Mouse (Mus musculus) mature B cell (primary cell): ENCODE measurements around the gene Dmrt2.

ENCODE experiments used
- in situ Hi-C: fragments of 300-500 bp; cut with MboI; formaldehyde crosslinking; loops from 2 replicates; pipeline ENCODE4 v1.14.3; 2019

The Dmrt2 gene

DNA sequence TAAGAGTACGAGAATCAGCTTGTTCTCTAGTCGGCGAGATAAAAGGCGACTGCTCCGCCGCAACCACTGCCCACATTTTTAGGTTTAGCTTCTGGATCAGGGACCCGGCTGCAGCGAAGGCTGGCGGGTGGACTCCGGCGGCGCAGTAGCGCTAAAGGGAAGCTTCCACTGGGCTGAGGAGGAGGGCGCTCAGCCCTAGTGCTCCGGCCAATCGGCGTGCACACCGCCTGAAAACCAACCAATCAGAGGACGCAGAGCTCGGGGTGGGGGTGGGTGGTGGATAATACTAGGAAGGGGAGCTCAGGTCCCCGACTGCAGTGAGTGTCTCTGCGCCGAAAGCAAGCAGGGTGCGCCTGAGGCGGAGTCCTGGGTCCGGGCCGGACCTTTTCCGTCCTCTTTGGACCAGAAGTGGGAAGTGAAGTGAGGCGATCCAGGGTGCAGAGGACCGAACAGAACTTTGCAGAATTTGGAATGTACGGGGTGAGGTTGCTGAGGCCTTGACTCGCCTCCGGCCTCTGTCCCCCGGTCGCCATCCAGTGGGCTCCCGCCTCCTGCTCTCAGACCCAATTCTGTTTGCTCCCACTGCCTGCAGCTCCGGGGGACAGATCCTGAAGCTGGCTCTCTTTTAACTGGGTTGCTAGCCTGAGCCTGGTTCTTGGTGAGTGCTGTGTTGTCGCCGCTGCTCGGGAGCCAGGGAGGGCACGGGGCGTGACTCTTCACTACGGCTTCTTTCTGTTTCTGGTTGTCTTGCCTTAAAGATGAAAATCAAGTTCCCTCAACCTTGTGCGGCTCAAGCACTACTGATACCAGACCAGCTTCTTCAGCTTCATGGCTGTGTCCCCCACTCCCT, at the start of gene Dmrt2:
Gene Dmrt2 (plus strand): TSS at position 311 of the 850 bp plus-strand sequence.
- in situ Hi-C loops, result no loop called here

GRCm38 (mm10) chr19:25628490-25628889, 43.7 kb upstream of the Dmrt2 start:
- in situ Hi-C loops, result no loop called here

GRCm38 (mm10) chr19:25635119-25635518, 37.1 kb upstream of the Dmrt2 start:
- in situ Hi-C loops, result no loop called here

- in situ Hi-C loops, result no loop called here
Observed at GRCm38 (mm10) chr19:25635622-25636244, 36.5 kb upstream of the Dmrt2 start.

DNA sequence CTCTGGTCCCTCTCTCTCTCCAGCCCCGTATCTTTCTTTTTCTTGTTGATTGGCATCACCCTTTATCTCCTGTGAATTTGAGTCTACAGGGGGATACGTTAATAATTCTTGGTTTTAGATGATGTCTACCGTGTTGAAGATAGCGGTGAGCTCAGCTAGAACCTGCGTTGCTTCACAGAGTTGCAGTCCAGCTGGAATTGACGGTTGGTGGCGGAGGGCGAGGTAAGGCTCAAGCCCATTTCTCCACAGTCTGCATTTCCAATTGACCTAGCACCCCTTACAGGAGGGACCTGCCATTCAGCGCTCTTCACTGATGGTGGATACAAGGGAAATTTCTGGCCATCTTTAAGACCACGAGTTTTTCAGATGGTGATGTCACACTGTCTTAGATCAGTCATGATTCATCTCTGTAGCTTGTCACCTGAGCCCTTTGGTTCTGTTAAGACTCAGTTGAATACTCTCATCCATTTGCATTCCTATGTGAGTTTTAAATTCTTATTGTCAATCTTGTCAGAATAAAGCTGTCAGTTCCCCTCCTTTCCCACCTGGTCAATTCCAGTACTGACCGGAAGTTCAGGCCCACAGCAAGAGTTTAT, 33.3 kb upstream of the Dmrt2 start:
- in situ Hi-C loops, result no loop called here

DNA sequence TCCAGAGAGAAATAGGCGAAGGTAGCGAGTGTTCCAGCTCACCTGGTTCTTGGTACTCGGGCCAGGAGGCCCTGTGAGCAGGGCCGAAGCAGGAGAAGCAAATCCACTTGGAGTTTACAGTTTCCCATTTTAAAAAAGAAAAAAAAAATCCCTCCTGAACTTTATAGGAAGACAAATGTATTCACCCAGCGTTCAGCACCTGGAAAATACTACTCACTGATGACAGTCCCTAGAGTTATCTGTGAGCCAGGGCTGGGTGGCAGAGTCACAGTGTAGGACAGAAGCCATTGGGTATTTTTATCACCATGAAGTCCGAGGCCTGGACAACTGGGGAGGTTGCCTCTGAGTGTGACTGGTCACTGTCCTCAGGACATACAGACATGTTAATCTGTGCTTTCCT, 30.4 kb upstream of the Dmrt2 start:
- in situ Hi-C loops, result no loop called here

GRCm38 (mm10) chr19:25647136-25647535, 25.1 kb upstream of the Dmrt2 start:
- in situ Hi-C loops, result no loop called here

DNA sequence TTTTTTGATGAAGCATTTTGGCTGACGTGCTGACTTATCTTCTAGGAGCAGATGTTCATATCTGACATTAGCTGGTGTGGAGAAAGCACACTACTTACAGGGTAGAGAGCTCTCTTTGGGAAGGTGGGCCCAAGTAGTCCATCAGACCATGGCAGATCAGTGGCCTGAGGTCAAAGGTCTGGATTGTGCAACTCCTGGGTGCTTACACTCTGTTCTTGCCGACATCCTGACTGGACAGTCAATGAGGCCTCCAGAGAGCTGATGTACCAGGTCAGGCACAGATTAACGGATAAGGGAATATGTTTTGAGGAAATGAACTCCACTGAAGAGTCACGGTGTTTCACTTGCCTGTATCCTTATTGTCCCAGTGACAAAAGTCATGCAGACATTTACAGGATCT, 23.5 kb upstream of the Dmrt2 start:
- in situ Hi-C loops, result no loop called here

GRCm38 (mm10) chr19:25650474-25650873, 21.7 kb upstream of the Dmrt2 start:
- in situ Hi-C loops, result no loop called here

- in situ Hi-C loops, result no loop called here
Observed at GRCm38 (mm10) chr19:25652560-25652959, 19.7 kb upstream of the Dmrt2 start.

GRCm38 (mm10) chr19:25654034-25654749, 18.0 kb upstream of the Dmrt2 start:
- in situ Hi-C loops, result no loop called here

- in situ Hi-C loops, result no loop called here
Observed at GRCm38 (mm10) chr19:25665486-25666339, 6.5 kb upstream of the Dmrt2 start.

GRCm38 (mm10) chr19:25667836-25668235, 4.4 kb upstream of the Dmrt2 start:
- in situ Hi-C loops, result no loop called here

DNA sequence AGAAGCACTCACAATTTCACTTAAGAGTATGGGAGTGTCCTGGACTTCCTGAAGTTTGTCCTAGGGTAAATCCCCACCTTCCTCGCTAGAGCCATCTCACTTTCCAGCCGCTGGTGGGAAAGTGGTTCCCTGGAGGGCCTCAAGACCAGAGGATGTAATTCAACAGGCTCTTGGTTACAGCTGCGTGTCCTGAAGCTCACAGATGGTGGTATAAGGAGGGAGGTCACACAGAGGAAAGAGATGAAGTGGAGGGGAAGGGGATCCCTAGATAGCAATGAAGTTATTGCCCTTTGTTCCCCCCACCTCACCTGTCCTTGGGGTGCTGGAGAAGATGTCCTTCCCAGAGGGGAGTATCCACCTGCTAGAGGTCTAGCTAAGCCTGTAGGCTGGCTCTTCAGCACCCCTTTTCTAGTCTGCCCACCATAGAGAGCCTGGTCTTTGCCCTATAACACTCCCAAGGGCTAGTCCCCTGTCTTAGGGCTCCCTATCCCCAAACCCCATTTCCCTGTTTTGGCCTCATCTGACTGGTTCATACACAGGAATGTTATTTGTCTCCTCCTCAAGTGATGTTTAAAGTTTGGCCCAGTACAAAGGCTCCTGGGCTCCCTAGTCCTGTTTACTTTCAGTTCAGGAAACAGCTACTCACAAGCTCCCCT, 2.5 kb upstream of the Dmrt2 start:
- in situ Hi-C loops, result no loop called here

- in situ Hi-C loops, result no loop called here
Observed at GRCm38 (mm10) chr19:25670571-25671285, 1.5 kb upstream of the Dmrt2 start.

GRCm38 (mm10) chr19:25671681-25672080, 530 bp upstream of the Dmrt2 start:
- in situ Hi-C loops, result no loop called here

GRCm38 (mm10) chr19:25673224-25674055, 1.2 kb downstream of the Dmrt2 start:
- in situ Hi-C loops, result no loop called here

- in situ Hi-C loops, result no loop called here
Observed at GRCm38 (mm10) chr19:25674056-25674420, 1.8 kb downstream of the Dmrt2 start.

GRCm38 (mm10) chr19:25674744-25675143, 2.5 kb downstream of the Dmrt2 start:
- in situ Hi-C loops, result no loop called here
